In genomic region chr1:111873196-111873595, GRCm38 (mm10) we compare ENCODE assay signal across 23 mouse cellular contexts.
"Had no signal": no experiment of that assay in that cellular context is flagged by ENCODE, and none has a peak within 500 bp of the region (broad histone marks: within the 10 kb centered on the region; RNA-seq: fewer than 3 reads in every experiment).

No protein-coding gene starts in this region.

- H3K36me3 ChIP-seq: limb, embryonic 15.5 days; lung, embryonic 15.5 days; midbrain, embryonic 12.5 days; midbrain, embryonic 15.5 days; neural tube, embryonic 12.5 days; neural tube, embryonic 15.5 days had no signal

- ATAC-seq: midbrain, embryonic 15.5 days had no signal

- H3K4me1 ChIP-seq: limb, embryonic 15.5 days; lung, embryonic 15.5 days; megakaryocyte, embryonic 14.5 days; midbrain, embryonic 12.5 days; midbrain, embryonic 15.5 days; neural tube, embryonic 12.5 days; neural tube, embryonic 15.5 days had no signal

- H3K4me2 ChIP-seq: limb, embryonic 15.5 days; liver, embryonic 11.5 days; lung, embryonic 15.5 days; midbrain, embryonic 12.5 days; midbrain, embryonic 15.5 days; neural tube, embryonic 12.5 days; neural tube, embryonic 15.5 days had no signal

- H3K27ac ChIP-seq: limb, embryonic 15.5 days; liver, embryonic 14.5 days; lung, embryonic 15.5 days; midbrain, embryonic 12.5 days; midbrain, embryonic 15.5 days; neural tube, embryonic 12.5 days; neural tube, embryonic 15.5 days; stomach, postnatal 0 days had no signal

- H3K9me3 ChIP-seq: limb, embryonic 15.5 days; lung, embryonic 15.5 days; megakaryocyte, embryonic 14.5 days; midbrain, embryonic 12.5 days; midbrain, embryonic 15.5 days; neural tube, embryonic 12.5 days; neural tube, embryonic 15.5 days had no signal

- DNase-seq: kidney, adult 9 months; kidney, postnatal 14 days; kidney, postnatal 4 days; layer of hippocampus, adult 9-11 months; lung, adult 18-20 months; lung, postnatal 10 days; lung, postnatal 36 days; right cerebral cortex, adult 18-20 months; right cerebral cortex, postnatal 14 days; right cerebral cortex, postnatal 4 days; thymus, adult 2 months; thymus, postnatal 14 days; thymus, postnatal 4 days had no signal

- H3K9ac ChIP-seq: limb, embryonic 15.5 days; liver, embryonic 14.5 days; lung, embryonic 15.5 days; midbrain, embryonic 12.5 days; midbrain, embryonic 15.5 days; neural tube, embryonic 12.5 days; neural tube, embryonic 15.5 days had no signal

- H3K4me3 ChIP-seq: limb, embryonic 15.5 days; lung, embryonic 15.5 days; megakaryocyte, embryonic 14.5 days; midbrain, embryonic 12.5 days; midbrain, embryonic 15.5 days; neural tube, embryonic 12.5 days; neural tube, embryonic 15.5 days had no signal

- H3K27me3 ChIP-seq: limb, embryonic 15.5 days; lung, embryonic 15.5 days; megakaryocyte, embryonic 14.5 days; midbrain, embryonic 12.5 days; midbrain, embryonic 15.5 days; neural tube, embryonic 12.5 days; neural tube, embryonic 15.5 days had no signal
